Mouse (Mus musculus): Measurements from ENCODE around the gene Gsdma3.

DNA sequence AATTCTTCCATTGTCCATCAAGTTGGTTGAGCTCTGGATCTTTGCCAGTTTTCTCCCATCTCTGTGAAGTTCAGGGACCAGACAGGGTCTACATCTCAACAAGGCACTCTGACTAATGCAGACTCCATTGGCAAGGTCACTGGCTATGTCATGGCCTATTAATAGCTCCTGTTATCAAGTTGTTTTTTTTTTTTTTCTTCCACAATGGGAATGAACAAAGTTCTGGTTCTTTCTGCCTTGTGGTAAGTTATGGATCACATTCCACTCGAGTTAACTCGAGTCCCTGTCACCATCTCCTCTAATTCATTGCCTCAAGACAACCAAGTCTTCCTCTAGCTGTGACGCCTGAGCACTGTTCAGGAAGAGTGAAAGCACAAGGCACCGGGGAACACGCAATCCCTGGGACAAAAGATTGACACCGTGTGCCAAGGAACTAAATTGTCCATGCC is 37.3 kb upstream of the Gsdma3 start:
- TF ChIP-seq CTCF (conservative IDR thresholded peaks at IDR 0.05; ENCODE audit: insufficient read depth, insufficient read length, low read depth, low read length), result no peak
- TF ChIP-seq POLR2A (IDR thresholded peaks at IDR 0.05; ENCODE audit: low read depth, low read length), result no peak
